8 mouse cellular contexts compared by ENCODE assay signal in genomic region chr9:51765417-51766174, GRCm38 (mm10). TPM values are rescaled to one million over a fixed set of nuclear protein-coding genes. Genes with fewer than 3 reads are reported as not detected.
DNase-seq lines count a peak whose midpoint lies in the region; ATAC-seq and TF ChIP-seq lines count a peak whose summit lies in the region.

No protein-coding gene starts in this region.

- WGBS in kidney, embryonic 16.5 days, result under 1% methylated on average over 53 of the region's 58 CpGs
- 3% methylated on average over 47 of the region's 58 CpGs for WGBS in liver, adult 2 months

- no peaks in the 10 kb centered on the region for H3K9me3 ChIP-seq in kidney, embryonic 16.5 days (ENCODE audit: low read length)

- peak overlapping the region; percentile 76 for H3K4me3 ChIP-seq in kidney, embryonic 16.5 days (ENCODE audit: low read length)
- H3K4me3 ChIP-seq in liver, adult 2 months (ENCODE audit: insufficient read depth, low read depth, low read length), result peak overlapping the region; percentile 51; the same call in 1 of the 2 replicates

- ATAC-seq in granulocyte monocyte progenitor cell, adult 5-6 weeks (replicated peaks; ENCODE audit: poor library complexity, severe bottlenecking), result peak; percentile 17
- peak; percentile 64 for ATAC-seq in kidney, embryonic 16.5 days (ENCODE audit: low FRiP score, low TSS enrichment)

- peaks cover 8% of the 10 kb centered on the region; the same call in 1 of the 2 replicates for H3K4me1 ChIP-seq in kidney, embryonic 16.5 days (ENCODE audit: insufficient read depth, low read length)
- peaks cover 2% of the 10 kb centered on the region; the same call in 1 of the 2 replicates for H3K4me1 ChIP-seq in liver, adult 2 months (ENCODE audit: control insufficient read depth, insufficient read depth, low read length)

- peaks cover 33% of the 10 kb centered on the region for H3K27me3 ChIP-seq in kidney, embryonic 16.5 days (ENCODE audit: insufficient read depth, low read length)
- H3K27me3 ChIP-seq in liver, adult 2 months (ENCODE audit: control insufficient read depth, insufficient read depth, low read length), result peaks cover 11% of the 10 kb centered on the region

- peak overlapping the region; percentile 98 for H3K4me2 ChIP-seq in kidney, embryonic 16.5 days (replicated peaks; ENCODE audit: low read depth, low read length)

- peak; percentile 13 to 19 for DNase-seq in spleen, postnatal 10 days (ENCODE audit: low spot score in 2 of 2)
- no peak for DNase-seq in spleen, postnatal 36 days (ENCODE audit: low spot score in 2 of 2)
- DNase-seq in embryo, embryonic 11 days, result peak; percentile 34
- DNase-seq in liver, adult 2 months (ENCODE audit: extremely low read depth, low read depth, low spot score), result no peak
- peak; percentile 25 for DNase-seq in naive thymus-derived CD4-positive, alpha-beta T cell, adult 2 months (ENCODE audit: low read depth)
- peak; percentile 72 for DNase-seq in thymus, postnatal 14 days

- H3K79me2 ChIP-seq in liver, adult 2 months (ENCODE audit: control insufficient read depth, insufficient read depth, low read length), result no peaks in the 10 kb centered on the region

- no peaks in the 10 kb centered on the region for H3K36me3 ChIP-seq in kidney, embryonic 16.5 days (ENCODE audit: insufficient read depth, low read length)
- H3K36me3 ChIP-seq in liver, adult 2 months (ENCODE audit: control insufficient read depth, insufficient read depth, low read length), result no peaks in the 10 kb centered on the region

- H3K27ac ChIP-seq in kidney, embryonic 16.5 days (ENCODE audit: low read length), result no peak overlapping the region
- no peak overlapping the region for H3K27ac ChIP-seq in liver, adult 2 months (replicated peaks; ENCODE audit: insufficient read depth, low read depth, low read length)

- TF ChIP-seq CTCF in liver, adult 2 months (IDR thresholded peaks at IDR 0.05; ENCODE audit: low read depth, low read length), result no peak

- no peak for TF ChIP-seq POLR2A in liver, adult 2 months (IDR thresholded peaks at IDR 0.05; ENCODE audit: extremely low read depth, insufficient read depth, low read length)

- peak overlapping the region; percentile 75 for H3K9ac ChIP-seq in kidney, embryonic 16.5 days (replicated peaks; ENCODE audit: low read length)
- H3K9ac ChIP-seq in liver, adult 2 months (ENCODE audit: low read depth, low read length), result no peak overlapping the region; the same call in 1 of the 2 replicates

RNA-seq across cellular contexts. Expression of gene Arhgap20, which starts 0.5 kb away (rescaled TPM):
- not detected in 2 replicates for total RNA-seq in granulocyte monocyte progenitor cell, adult 5-6 weeks (2014; fragmentation: Nextera tagmentation)
- total RNA-seq in granulocyte monocyte progenitor cell, adult 5-6 weeks (2017), result not detected in 2 replicates
- polyA plus RNA-seq in kidney, embryonic 16.5 days (2015; fragmentation: Nextera tagmentation; extraction: Ambion mirVana), result 3.3 and 3.6 TPM in 2 replicates
- under 0.01 and 0.09 TPM in 2 replicates for total RNA-seq in liver, adult 2 months (2014; rRNA removed)
- polyA plus RNA-seq in liver, adult 2 months (2012; rRNA removed), result 0.01 TPM in 1 of 2 replicates, not detected in the other

Comparison
In these comparisons a context has a peak if more than half of its experiments do, and no peak if none do; other contexts are left out.
1. DNase-seq: peak in spleen, postnatal 10 days (2 of 2), embryo, embryonic 11 days (single experiment), naive thymus-derived CD4-positive, alpha-beta T cell, adult 2 months (single experiment) and thymus, postnatal 14 days (single experiment); none in spleen, postnatal 36 days (0 of 2) and liver, adult 2 months (single experiment).